Mouse (Mus musculus) intestine, embryonic 15.5 days (tissue): ENCODE results near the gene Prcd. TPM values are rescaled to one million over a fixed set of nuclear protein-coding genes. Genes with fewer than 3 reads are reported as not detected.

ENCODE experiments used
- polyA plus RNA-seq: library from polyadenylated mRNA; unstranded; fragments of >200 nt; fragmentation: Nextera tagmentation; extraction: Ambion mirVana; gene quantifications from 2 replicates; pipeline ENCODE4 v1.2.1, GENCODE M21; 2015

The Prcd gene
- polyA plus RNA-seq, 1 experiment from 2014 or later, result 1.3 TPM

Other genes with a start within 250 kb of the Prcd start
- 16.4 and 18.2 TPM in 2 replicates for gene Rnf157, start 240.5 kb upstream of the Prcd start, polyA plus RNA-seq
- 48.8 and 50.7 TPM in 2 replicates for gene Ubald2, start 219.4 kb upstream of the Prcd start, polyA plus RNA-seq
- gene Qrich2, start 187.3 kb upstream of the Prcd start, polyA plus RNA-seq, result 0.30 TPM in 1 of 2 replicates, not detected in the other
- 210 and 225 TPM in 2 replicates for gene Prpsap1, start 159.3 kb upstream of the Prcd start, polyA plus RNA-seq
- 5.4 and 6.4 TPM in 2 replicates for gene Sphk1, start 122.6 kb upstream of the Prcd start, polyA plus RNA-seq
- gene Ube2o, start 72.1 kb upstream of the Prcd start, polyA plus RNA-seq, result 8.4 and 8.8 TPM in 2 replicates
- not detected in 2 replicates for gene Aanat, start 67.1 kb upstream of the Prcd start, polyA plus RNA-seq
- 8.4 and 8.9 TPM in 2 replicates for gene Rhbdf2, start 26.5 kb upstream of the Prcd start, polyA plus RNA-seq
- gene Cygb, start 779 bp downstream of the Prcd start, polyA plus RNA-seq, result 12.5 and 12.9 TPM in 2 replicates
- gene St6galnac1, start 122.0 kb downstream of the Prcd start, polyA plus RNA-seq, result not detected in 2 replicates
- gene Mxra7, start 174.5 kb downstream of the Prcd start, polyA plus RNA-seq, result 25.5 and 27.9 TPM in 2 replicates
- 62.0 and 63.7 TPM in 2 replicates for gene Mettl23, start 189.7 kb downstream of the Prcd start, polyA plus RNA-seq
- 81.2 and 88.5 TPM in 2 replicates for gene Jmjd6, start 189.9 kb downstream of the Prcd start, polyA plus RNA-seq
- gene Mfsd11, start 198.9 kb downstream of the Prcd start, polyA plus RNA-seq, result 39.4 and 47.3 TPM in 2 replicates
- 723 and 765 TPM in 2 replicates for gene Srsf2, start 199.6 kb downstream of the Prcd start, polyA plus RNA-seq